Mouse (Mus musculus) yolk sac, embryonic 10.5 days (tissue): ENCODE data around the gene Cav1.

Experiments
- DNase-seq: peaks from one replicate; pipeline ENCODE4 v3.0.0-alpha.2; 2017; ENCODE audit warnings: low spot score

The Cav1 gene

GRCm38 (mm10) chr6:17305954-17306601 lies at the start of gene Cav1:
Gene Cav1 (plus strand): TSS chr6:17306335.
- peak; percentile 56 for DNase-seq

DNA sequence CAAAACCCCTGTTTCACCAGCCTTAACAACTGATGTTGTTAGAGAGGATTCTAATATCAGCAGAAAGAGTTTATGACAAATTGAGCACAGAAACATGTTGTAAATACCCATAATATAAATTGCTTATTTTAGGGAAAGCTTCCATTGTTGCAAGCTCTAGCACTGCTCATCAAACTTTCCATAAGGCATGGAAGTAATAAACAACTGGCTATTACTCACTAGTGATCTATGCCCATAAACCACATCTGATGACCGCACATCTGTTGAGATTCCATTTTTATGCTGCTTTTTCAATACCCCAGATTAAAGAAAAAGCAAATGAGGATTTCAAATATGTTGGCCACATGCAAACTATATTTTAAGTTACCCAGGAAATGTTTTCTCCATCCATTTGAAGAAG lies 48.0 kb upstream of the Cav1 start:
- no peak for DNase-seq

DNA sequence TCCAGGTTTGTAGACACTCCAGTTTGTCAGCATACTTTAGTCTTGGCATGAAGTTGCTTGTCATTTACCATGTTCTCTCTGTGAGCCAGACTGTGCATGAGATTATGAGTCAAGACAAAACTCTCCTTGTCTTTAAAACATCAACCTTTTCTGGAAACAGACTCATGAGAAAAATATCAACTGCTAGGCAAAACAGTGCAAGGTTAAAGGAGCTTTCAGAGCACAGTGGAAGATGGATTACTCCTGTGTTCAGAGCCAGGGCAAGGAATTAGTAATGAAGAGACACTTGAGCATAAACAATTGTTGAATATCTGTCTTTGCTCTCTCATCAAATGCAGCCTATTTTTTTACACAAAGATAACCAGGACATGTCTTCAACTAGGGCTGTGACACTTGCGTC lies 47.2 kb upstream of the Cav1 start:
- no peak for DNase-seq

- no peak for DNase-seq
Measured at GRCm38 (mm10) chr6:17262786-17263185, 43.3 kb upstream of the Cav1 start.

DNA sequence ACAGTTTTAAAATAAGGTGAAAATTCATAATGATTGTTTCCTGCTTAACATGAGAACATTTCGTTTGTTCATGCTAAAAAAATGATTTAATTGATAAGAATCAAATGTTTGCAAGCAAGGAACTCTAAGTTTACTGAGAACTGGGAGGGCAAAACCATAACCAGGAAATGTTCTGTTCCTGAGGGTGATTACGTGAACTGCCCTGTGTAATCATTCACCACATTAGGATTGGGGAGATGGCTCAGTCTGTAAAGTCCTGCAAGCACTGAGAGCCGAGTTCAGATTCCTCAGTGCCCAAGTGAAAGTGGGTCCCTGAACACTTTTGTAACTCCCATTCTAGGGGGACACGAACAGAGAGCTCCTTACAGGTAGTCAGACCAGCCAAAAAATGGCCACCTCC lies 41.1 kb upstream of the Cav1 start:
- DNase-seq: no peak

DNA sequence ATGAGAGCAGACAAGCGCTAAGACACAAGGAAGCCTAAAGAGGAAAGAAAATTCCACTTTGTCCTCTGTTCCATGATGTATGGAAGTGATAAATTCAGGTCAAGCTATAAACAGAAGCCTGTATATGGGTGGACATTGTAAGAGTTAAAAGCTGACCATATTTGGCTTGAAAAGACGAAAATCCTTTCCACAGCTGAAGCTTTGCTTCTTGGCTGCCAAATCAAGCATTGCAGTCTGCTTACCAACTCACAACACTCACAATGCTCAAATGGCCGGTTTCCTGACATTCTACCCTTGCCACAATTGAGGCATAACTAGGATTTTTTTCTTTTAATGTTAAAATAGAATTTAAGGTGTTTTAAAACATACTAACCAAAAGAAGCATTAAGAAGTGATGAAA lies 39.7 kb upstream of the Cav1 start:
- no peak for DNase-seq

DNA sequence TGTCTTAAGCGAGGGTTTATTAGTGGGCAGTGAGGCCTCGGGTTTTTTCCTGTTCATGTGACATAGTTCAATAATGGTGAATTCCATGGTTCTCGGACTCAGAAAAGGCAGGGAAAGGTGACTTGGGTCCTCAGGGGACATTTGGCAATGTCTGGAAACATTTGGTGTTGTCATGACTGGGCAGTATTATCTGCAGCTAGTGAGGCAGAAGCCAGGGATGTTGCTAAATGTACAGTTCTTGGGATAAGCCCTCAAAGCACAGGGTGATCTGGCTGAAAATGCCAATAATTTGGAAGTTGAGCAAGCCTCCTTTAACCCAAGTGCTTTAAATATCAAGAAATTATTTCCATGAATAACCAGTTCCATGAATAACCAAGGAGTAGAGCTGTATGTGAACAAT lies 27.8 kb upstream of the Cav1 start:
- DNase-seq: no peak

DNA sequence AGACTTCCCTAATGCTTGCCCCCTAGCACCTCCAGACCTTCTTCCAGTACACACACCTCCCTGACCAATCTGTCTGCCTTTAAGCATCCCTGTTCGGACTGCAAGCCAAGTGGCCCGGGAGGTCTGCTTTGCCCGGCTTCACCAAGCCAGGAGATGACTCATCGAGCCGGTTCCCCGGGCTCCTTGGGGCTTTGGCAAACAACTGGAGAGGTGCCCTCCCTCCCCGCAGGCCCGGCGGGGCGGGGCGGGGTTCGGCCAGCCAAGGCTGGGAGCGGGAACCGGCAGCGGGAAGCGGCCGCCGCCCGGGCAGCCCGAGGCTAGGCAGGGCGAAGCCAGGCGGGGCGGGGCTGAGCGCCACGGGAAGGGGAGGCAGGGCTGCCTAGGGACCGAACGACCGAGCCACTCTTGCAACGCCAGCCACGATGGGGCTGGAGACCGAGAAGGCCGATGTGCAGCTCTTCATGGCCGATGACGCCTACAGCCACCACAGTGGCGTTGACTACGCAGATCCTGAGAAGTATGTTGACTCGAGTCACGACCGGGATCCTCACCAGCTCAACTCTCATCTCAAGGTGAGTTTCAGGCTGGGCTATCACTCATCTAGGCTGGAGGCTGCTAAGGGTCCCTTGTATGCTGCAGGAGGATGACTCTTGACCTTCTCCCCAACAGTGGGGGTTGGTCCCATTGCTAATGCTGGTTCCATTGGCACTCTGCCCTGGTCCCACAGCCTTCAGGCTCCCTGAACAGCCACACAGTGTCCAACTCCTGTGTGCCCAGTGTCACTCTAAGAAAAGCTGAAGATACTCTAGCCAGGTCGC lies 25.0 kb upstream of the Cav1 start, which contains the start of gene Cav2:
Cav2 (plus strand) TSS at position 247 of the 818 bp plus-strand sequence.
- DNase-seq: peak; percentile 28

DNA sequence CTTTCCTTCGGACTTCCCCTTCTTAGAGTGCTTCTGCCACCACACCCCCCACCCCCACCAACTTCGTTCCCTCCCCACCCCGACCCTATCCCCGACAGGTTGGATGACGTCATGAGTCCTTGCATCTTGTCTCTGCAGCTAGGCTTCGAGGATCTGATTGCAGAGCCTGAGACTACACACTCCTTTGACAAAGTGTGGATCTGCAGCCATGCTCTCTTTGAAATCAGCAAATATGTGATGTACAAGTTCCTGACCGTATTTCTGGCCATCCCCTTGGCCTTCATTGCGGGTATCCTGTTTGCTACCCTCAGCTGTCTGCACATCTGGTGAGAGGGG lies 24.4 kb upstream of the Cav1 start:
- no peak for DNase-seq

- DNase-seq: no peak
Measured at GRCm38 (mm10) chr6:17282159-17282558, 24.0 kb upstream of the Cav1 start.

DNA sequence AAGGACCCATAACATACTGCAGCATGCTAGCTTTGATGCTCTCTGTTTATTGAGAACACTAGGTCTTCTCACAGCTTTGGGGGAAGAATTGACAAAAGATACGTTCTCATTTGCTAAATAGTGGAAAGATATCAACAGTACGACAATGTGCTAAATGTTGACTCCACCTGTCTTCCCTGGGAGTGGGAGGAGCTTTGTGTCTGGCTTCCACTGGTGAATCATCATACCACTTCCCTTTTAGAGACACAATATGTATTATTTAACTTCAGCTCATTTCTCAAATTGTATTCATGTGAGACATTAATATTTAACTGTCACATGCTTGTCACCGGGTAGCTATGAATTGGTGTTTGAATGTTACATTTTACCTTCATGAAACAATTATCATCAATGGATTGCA lies 22.3 kb upstream of the Cav1 start:
- no peak for DNase-seq

GRCm38 (mm10) chr6:17286381-17286780 lies 19.8 kb upstream of the Cav1 start:
- no peak for DNase-seq

DNA sequence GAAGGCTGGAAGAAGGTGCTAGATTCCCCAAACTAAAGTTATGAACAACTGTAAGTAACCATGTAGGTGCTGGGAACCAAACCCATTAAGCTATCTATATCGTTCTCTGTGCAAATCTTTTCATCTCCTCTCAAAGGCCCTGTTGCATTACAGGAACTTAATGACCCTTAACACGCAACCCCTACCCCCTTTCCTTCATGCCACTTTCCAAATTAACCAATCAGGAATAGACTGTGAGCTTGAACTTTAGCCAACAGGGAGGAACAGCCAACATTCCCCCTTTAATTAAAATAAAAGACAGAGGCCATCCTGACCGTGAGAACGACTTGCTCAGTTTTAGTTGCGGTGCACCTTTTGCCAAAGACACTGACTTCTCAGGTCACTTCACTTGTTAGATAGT lies 11.0 kb upstream of the Cav1 start:
- DNase-seq: no peak

DNA sequence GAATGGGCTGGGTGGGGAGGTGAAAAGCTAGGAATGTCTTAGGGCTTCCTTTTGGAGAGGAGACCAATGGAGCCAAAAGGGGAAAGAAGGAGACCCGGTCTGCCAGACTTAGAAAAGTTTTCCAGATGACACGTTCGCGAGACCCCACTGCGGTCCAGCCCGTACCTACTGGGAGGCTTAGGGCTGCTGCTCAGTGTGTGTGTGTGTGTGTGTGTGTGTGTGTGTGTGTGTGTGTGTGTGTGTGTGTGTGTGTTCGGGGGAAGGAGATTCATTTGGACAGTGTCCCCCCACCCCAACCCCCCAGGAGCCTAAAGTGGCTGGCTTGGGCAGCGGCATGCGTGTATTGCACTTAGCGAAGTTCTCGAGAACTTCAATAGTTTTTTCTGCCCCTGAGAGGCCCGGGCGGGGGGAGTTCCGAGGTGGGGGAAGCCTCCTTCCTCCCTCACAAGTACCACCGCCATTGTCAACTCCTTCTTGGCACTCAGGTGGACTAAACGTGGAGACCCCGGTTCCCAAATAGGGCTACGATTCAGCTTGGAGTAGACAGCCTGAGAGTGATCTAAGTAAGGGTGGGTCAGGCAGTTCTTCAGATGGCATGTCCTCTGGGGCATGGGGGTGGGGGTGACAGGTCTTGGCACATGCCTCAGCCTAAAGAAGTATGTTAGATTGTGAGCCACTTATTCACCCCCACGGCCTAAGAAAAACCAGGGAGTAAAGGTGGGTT lies 629 bp downstream of the Cav1 start:
- no peak for DNase-seq

GRCm38 (mm10) chr6:17307461-17308115 lies 1.5 kb downstream of the Cav1 start:
- peak; percentile 29 for DNase-seq

- DNase-seq: no peak
Measured at GRCm38 (mm10) chr6:17308661-17309060, 2.5 kb downstream of the Cav1 start.

DNA sequence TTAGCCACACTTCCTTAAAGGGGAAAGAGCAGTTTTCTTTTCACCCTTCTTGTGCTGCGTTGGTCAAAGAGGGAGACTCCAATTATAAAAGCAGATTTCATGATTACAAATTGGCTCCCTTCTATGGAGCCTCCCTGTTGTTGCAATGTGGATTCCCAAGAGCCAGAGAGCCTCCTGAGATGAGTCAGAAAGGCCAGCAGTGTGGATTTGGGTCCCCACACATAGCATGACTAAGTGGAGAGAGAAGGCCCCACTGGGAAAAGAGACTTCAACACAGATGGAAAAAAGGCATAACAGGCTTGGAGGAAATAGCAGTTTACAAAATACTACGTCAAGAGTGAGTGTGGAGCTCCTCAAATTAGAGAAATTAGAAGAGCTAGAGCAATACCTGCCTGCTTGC lies 3.1 kb downstream of the Cav1 start:
- no peak for DNase-seq

GRCm38 (mm10) chr6:17314241-17314640 lies 8.1 kb downstream of the Cav1 start:
- DNase-seq: no peak

DNA sequence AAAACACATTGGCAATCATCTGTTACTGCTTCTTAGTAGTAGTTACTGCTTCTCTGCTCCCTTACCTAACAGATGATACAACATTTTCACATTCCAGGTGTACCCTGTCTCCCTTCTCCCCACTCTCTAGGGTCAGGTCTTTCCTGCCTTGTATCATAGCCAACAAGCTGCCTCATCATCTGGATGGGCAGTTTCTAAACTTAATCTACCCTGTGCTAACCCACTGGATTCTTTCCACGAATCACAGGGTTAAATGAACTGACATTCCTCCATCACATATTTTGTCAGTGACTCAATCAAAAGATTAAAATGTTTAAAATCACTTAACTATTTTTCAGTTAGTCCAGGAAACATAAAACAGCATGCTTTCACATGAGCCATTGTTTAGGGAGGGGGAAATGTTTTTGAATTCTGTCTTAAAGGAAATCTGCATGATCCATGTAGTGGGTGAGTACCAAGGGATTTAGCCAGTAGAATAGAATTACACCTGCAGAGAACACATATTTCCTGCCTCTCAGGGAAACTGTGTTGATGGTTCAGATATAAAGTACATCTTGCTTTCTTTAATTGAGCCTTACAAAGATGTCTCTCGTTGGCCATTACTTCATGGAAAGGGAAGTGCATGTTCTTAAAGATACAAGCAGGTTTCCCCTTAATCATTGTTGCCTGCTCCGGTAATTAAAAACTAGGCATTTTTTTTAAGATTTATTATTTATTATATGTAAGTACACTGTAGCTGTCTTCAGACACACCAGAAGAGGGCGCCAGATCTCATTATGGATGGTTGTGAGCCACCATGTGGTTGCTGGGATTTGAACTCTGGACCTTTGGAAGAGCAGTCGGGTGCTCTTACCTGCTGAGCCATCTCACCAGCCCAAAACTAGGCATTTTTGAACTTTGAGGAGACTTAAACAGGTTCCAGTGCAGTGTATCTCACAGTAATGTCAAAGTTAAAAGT lies 8.8 kb downstream of the Cav1 start:
- DNase-seq: no peak

DNA sequence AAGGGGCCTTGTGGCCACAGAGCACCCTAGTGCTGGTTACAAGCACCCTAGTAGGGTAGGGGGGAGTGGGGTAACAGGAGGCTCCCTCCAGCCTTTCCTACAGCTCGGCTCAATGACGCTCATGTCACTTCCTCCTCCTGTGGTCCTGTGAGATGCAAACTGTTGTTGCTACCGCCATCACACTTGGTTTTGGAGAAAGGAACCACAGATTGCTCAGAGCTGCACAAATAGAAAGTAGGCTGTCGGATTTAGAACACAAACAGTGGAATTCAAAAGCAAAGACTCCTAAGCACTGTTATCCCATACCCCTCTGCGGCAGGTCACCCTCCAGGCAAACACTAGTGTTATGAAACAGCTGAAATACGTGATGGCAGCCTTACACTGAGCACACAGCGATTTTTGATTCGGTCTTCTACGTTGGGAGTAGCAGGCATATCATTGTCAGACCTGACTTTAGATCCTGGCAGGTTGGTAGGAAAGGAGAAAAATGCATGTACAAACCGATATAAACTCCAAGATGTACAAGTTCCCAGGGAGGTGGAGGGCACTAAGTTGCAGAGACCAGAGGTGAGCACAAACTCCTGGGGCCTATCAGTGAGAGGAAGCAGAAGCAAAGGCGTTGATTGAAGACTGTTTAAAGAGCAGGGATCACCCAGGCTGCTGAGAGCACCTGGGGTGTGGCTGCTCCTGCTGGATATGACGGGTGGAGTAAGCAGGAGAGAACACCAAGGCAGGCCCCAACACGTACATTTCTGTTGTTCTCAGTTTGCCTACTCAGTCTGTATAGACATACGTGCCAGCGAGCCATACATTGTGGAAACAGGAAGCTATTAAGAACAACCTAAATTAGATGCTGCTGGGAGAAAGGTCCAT lies 10.4 kb downstream of the Cav1 start:
- DNase-seq: no peak

GRCm38 (mm10) chr6:17317167-17317524 lies 11.0 kb downstream of the Cav1 start:
- DNase-seq: no peak
